Mouse (Mus musculus): ENCODE measurements around the gene Snx3.
A peak's percentile ranks its signal among the peaks of the same experiment; 100 is the strongest.

Snx3 gene

DNA sequence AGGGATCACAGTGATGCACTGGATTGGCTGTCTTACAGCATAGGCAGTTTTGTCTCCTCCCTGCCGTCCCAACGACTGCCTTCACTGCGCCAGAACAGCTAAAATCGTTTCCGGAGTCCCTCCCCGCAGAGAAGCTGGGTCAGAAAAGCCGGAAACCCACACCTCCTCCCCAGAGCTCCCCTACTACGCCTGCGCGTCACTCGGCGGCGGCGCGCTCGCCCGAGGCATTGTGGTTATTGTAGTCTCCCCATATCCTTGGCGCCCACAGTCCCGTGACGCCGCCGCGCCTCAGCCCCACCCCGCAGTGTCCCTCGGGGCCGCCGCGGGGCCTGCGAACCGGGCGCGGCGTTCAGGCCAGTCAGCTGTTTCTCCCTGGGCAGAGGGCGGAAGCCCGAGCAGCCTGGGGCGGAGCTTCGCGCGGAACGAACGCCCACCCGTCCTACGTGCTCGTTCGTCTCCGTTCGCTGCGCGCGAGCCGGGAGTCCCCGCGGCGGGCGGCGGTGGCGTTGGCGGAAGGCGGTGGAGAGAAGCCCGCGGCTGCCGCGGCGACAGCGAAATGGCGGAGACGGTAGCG, at the start of gene Snx3:
Gene Snx3, plus strand, starts transcription at position 256 of the 574 bp plus-strand sequence.
- DNase-seq (ENCODE audit: low read depth, low spot score): peak; percentile 99

DNA sequence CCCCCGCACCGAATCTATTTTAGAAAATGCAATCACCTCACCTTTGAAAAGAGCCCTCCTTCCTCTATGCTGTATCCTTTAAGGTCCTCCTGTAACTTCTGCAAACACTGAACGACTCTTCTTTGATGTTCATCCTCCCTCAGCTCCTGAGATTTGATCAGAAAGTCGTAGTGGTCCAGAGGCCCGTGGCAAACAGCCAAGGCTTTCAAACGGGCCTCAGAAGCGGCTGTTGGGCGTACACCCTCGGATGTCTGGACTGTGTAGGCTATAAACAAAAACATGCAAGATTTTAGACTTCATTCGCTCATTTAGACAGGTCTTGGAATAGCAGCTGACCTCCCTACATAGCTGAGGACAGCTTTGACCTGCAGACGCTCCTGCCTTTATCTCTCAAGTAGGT, 47.6 kb upstream of the Snx3 start:
- no peak for DNase-seq (ENCODE audit: low read depth, low spot score)

DNA sequence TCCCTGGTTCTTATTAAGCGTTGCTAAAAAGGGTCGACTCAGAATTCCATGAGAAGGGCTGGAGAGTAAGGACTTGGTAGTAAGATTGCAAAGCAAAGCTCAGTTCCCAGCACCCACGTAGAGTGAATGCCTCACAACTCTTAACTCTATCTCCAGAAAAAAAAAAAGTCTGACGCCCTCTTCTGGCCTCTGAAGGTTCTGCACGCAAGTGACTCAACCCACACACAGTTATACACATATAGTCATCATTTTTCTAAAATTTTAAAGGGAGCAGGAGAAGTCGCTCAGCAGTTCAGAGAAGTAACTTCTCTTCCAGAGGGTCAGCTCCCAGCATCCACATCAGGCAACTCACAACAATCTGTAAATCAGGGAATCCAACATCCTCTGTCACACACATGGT, 47.1 kb upstream of the Snx3 start:
- DNase-seq (ENCODE audit: low read depth, low spot score): no peak

GRCm38 (mm10) chr10:42455981-42456380, 45.8 kb upstream of the Snx3 start:
- no peak for DNase-seq (ENCODE audit: low read depth, low spot score)

DNA sequence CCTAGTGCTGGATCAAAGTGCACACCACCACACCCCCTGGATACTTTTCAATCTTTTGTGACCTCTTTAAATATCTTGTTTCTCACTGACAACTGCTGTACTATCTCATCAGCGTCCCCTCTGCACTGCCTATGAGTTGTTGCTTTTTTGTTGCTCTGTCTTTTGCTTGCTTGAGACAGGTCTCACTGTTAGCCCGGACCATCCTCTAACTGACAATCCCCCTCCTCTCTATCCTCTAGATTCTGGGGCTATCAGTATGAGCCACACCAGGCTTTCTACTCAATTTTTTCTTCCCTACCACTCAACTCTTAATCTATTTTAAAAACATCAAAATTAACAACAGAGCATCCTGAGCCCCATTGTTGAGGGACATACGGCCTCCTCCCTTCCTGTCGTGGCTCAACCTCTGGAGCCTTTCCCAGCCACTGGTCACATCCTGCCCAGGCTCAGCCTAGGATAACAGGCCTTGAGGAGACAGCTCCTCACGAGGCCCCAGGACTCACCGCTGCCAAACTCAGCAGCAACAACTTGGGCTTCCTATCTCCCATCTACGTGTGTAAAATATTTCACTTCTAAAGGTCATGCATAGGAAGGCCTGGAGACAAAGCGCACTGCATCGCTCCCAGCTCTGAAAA, 44.2 kb upstream of the Snx3 start:
- DNase-seq (ENCODE audit: low read depth, low spot score): no peak

DNA sequence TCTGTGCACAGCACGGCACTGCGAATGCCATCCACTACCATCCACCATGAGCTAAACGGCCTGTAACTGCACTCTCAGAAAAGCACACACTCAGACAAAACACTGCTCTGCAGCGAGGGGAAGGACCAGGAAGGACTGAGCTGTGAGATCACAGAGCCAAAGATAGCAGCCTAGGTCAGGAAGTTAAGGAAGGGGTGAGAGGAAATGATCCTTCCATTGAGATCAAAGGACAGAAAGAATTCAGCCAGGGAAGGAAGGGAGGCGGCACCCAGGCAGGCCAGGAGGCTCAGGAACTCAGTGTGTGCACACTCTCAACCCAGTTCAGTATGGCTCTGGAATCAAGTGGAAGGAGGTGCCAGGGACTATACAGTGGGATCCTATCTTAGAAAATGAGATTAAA, 37.6 kb upstream of the Snx3 start:
- DNase-seq (ENCODE audit: low read depth, low spot score): no peak

- DNase-seq (ENCODE audit: low read depth, low spot score): no peak
Observed at GRCm38 (mm10) chr10:42464805-42465204, 37.0 kb upstream of the Snx3 start.

GRCm38 (mm10) chr10:42474946-42475514, 26.8 kb upstream of the Snx3 start:
- no peak for DNase-seq (ENCODE audit: low read depth, low spot score)

- no peak for DNase-seq (ENCODE audit: low read depth, low spot score)
Observed at GRCm38 (mm10) chr10:42476774-42477475, 24.9 kb upstream of the Snx3 start.

GRCm38 (mm10) chr10:42477550-42478340, 24.1 kb upstream of the Snx3 start:
- DNase-seq (ENCODE audit: low read depth, low spot score): peak; percentile 21

GRCm38 (mm10) chr10:42478341-42478720, 23.5 kb upstream of the Snx3 start, which contains the start of gene Afg1l:
Gene Afg1l, minus strand, starts transcription at chr10:42478565.
- DNase-seq (ENCODE audit: low read depth, low spot score): peak; percentile 98

DNA sequence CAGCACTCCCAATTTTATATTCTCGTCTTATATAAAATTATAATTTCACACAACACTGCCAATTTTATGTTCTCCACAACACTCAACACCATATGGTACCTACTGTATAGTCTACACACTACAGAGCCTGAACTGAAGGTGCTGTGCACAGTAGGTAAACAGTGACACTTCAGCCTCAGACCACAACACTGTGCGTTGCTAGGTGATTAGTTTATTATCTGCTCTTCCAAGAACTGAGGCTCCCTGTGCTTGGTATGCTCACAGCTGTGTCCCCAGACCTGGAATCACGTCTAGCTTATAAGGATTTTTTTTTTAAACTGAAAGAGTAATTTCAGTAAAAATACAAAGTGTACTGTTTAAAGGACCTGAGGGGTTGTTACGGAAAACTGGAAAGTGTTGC, 21.1 kb upstream of the Snx3 start:
- DNase-seq (ENCODE audit: low read depth, low spot score): peak; percentile 27

DNA sequence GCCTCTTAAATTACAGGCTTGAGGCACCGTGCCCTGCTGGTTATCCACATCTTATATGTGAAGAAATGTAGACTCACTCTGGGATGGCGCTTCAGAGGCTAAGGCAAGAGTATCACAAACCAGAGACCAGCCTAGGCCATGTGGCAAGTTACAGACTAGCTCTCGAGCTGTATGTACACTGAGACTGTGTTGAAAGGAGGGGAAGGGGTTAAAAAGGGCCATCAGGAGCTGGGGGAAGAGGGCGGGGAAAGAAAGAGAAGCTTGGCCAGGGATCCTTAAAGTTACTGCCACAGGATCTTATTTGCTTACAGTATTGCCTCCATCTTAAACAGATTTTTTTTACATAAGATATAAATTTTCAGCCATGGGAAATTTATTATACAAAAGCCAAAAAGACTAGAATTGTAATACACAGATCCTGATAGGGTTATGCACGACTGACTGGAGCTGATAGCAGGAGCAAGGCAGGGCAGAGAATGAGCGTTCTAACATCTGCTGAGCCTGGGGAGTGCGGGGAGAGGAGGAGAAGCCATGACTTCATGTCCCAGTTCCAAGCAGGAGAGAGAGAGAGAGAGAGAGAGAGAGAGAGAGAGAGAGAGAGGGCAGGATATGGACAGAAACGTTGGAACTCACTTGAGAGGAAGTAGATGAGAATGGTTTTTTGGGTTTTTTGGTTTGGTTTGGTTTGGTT, 13.1 kb upstream of the Snx3 start:
- no peak for DNase-seq (ENCODE audit: low read depth, low spot score)

- DNase-seq (ENCODE audit: low read depth, low spot score): no peak
Observed at GRCm38 (mm10) chr10:42491158-42491557, 10.7 kb upstream of the Snx3 start.

DNA sequence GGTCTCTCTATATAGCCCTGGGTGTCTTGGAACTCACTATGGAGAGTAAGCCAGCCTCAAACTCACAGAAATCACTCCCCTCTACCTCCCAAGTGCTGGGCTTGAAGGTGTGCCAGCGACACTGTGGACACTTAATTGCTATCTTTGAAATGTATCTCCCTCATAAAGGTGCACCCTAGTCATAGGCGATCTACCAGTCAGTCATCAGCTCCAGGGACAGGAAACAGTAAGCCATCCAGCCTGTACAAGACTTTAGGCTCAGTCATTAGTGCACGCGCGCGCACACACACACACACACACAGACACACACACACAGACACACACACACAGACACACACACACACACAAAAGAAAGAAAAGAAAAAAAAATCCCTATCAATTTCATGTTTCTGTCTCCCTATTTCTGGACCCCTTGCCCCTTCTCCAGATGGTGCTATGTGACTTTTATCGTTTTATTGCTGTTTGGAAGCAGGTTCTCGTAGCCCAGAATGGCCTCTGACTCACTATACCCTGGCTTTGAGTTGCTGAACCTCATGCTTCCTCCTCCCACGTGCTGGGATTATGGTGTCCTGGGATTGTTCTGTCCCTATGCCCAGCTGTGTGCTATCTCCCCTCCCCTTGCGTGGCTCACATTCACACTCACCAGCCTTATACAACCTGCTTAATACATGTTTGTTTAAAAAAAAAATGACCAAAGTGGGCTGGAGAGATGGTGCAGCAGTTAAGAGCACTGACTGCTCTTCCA, 9.6 kb upstream of the Snx3 start:
- DNase-seq (ENCODE audit: low read depth, low spot score): no peak

DNA sequence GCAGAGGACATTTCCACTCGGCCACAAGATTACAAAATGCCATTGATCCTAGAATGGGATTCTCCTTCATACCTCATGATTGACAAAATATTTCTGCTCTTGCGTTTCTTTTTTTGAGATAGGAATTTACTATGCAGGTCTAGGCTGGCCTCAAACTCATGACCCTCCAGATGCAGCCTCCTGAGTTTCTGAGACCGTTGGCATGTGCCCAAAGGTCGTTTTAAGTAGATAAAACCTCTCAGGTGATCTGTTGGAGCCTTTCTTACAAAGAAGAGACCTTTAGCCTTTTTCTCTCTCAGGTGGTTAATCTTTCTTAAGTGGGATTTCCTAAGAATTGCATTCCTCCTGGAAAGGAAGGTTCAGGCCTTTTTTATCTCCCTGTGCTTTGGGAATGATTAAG, 8.8 kb upstream of the Snx3 start:
- DNase-seq (ENCODE audit: low read depth, low spot score): no peak

DNA sequence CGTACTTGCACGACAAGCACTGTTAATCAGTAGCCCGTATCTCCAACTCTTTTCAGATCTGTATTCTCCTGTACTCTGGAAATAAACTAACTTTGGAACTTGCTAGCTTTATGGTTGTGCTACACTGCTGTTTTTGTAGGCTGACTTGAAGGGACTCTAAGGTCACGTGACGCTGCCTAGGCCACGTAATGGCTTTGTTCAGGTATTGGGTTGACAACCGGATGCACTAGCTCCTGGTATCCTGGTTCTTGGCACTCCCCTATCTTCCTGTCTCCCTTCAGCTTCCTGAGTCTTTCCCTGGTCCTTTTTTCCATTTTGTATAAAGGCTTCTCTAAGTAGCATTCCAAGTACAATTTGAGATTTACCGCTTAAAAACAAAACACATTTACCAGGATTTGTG, 1.2 kb upstream of the Snx3 start:
- no peak for DNase-seq (ENCODE audit: low read depth, low spot score)

DNA sequence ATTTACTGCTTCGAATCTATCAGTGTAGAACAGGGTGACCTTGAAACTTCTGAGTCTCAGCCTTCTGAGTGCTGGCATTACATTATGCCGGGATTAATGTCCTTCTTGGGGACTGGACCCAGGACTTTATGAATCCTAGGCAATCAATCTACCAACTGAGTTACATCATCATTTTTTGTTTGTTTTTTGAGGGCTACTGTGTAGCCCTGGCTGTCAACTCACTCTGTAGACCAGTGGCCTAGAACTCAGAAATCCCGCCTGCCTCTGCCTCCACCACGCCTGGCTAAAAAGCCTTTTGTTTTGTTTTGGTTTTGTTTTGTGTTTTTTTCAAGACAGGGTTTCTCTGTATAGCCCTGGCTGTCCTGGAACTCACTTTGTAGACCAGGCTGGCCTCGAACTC, 669 bp upstream of the Snx3 start:
- no peak for DNase-seq (ENCODE audit: low read depth, low spot score)

- DNase-seq (ENCODE audit: low read depth, low spot score): peak; percentile 80
Observed at GRCm38 (mm10) chr10:42502349-42503111, 700 bp downstream of the Snx3 start.

All from brain, adult 2 months (tissue).